Mouse (Mus musculus): ENCODE results near the gene Ston1.

Gene Ston1

DNA sequence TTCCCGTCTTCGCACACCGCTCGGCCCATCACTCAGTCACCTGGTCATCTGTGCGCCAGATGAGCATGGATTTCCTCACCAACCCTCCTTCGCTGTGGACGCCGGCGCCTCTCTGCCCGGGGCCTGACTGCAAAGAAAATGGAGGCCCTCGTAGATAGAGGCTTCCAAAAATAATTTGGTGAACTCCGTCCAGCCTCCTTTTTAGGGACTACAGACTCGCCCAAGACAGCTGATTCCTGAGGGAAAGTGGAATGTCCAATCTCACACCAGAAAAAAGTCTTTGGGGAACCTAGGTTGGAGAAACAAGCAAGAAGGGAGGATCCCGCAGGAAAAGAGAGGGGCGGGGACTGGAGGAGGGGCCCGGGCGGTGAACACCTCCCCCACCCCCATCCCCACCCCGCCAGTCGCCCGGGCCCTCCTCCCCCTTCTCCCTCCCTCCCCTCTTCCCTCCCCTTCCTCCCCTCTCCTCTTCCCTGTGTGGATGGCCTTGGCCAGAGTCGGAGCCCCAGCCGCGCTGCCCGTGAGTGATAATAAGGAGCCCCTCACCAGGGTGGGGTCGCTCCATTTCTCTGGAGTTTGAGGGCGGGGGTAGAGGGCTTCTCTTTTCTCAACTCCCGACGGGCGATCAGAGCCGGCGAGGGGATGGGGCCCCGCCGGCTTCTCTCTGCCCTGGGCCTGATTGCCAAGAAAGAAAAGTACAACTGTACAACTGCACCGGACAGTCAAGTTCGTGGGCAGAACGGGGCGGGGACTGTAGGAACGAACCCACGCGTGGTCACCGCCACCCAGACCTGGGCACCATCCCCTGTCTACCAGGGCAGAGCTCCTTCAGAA is at the start of gene Ston1:
Gene Ston1, plus strand, starts transcription at position 463 of the 834 bp plus-strand sequence.
- in situ Hi-C loops (cut with MseI, MboI) = no loop called here

DNA sequence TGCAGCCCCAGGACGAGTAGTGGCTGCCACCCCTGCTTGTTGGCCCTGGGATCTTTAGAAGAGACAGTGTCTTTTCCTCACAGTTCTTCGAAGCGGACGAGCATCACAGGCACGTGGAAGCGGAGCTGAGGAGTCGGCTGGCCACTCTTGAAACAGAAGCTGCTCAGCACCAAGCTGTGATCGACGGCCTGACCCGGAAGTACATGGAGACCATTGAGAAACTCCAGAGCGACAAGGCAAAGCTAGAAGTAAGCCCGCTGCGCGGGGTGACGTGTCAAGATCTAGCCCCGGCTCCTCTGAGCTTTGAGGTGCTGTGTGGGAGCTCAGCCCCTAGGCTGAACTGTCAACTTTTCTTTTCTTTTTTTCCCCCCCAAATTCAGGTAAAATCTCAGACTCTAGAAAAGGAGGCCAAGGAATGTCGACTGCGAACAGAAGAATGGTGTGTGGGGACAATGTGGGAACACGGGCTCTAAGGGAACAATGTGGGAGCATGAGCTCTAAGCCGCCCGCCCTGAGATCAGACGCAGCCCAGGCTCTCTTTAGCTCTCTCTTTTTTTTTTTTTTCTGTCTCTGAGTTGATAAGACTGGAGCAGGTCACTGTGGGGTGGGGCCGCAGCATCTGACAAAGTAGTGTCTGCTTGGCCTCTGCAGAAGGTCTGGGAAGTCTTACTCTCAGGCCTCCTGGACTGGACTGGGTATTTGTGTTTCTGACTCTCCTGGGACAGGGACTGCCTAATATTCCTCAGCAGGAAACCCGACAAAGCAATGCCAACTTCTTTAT is 47.9 kb upstream of the Ston1 start:
- in situ Hi-C loops (cut with MseI, MboI) = no loop called here

DNA sequence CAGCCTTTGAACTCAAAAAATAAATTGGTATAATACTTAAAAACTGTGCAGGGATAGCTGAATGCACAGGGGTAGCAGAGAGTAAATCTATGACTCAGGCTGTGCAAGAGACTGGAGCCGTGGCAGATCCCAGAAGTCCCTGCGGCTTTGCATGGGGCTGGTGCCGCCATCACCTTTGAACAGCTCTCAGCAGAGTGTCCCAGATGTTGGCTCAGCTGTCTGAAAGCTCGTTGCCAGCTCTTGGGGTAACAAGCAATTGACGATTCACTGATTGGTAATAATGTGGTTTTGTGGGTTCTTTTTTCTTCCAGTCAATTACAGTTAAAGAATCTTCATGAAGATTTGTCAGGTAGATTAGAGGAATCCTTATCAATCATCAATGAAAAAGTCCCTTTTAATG is 47.1 kb upstream of the Ston1 start:
- in situ Hi-C loops (cut with MseI, MboI) = no loop called here

DNA sequence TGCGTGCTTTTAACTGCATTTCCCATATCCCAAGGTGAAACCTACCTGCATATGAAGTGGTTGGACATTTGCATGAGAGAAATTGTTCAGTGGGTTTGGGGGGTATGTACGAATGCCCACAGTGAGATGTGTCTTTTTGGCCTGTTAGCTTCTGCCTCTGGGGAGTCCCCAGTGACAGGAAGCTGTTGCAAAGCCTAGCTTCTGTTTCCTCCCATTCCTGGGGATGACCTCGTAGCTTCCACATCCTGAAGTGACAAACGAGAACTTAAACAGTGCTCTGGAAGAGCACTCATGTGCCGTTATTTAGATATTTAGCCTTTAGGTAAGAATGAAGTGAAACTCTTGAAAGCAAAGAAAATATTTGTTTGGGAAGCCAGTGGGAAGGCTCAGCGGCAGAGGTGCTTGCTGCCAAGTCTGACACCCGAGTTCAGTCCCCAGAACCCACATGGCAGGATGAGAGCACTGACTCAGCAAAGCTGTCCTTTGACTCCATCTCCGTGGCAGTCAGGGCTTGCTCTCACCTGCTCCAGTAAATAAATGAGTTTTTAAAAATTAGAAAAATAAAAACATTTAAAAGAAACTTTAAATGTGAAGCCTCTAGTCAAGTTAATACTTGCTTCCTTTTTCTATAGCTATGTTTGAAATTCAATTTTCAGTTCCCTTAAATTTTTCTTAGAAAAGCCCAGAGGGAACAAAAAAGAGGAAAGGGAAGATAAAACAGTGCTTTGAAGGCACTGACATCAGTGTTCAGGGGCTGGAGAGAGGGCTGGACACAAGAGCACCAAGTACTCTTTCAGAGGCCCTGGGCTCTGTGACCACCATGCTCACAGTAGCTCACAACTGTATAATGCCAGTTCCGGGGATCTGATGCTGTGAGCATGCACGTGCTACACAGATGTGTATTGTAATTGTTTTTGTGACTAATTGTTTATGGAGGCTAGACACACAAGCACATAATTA is 46.2 kb upstream of the Ston1 start:
- in situ Hi-C loops (cut with MseI, MboI) = no loop called here

DNA sequence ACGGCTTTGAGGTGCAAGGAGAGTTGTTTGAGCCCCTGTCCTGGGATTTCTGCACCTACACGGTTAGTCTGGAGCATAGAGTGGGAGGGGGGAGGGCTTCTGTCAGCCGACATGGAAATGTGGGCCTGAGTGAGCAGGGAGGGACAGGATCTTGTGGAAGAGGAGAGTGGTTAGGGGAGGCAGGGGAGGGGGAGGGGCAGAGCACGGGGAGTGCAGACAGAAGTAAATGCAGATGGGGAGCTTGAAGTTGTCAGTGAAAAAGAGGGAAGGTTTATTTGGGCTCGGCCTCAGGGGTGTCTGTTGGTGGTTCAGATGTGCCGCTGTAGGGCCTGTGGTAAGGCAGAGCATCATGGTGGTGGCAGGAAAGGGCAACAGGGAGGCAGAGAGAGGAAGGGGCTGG is 44.9 kb upstream of the Ston1 start:
- in situ Hi-C loops (cut with MseI, MboI) = no loop called here

DNA sequence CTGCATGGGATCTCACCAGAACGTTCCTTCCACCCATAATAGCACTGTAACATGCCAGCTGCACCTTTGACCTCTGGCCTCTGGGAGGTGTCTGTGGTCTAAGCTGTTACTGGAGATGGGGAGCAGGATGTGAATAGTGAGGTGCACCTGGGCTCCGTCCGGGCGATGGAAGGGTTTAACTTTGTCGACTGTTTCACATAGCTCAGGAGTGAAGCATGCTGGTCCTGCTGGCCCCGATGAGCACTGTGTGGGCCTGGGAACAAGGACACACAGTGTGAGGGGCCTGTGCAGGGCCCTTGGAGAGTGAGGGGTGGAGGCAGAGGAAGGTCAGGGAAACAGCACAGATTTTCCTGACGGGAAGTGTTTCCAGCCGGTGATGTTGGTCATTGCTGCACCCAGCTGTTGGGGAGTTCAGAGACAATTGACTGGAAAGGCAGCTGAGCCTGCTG is 44.5 kb upstream of the Ston1 start:
- in situ Hi-C loops (cut with MseI, MboI) = no loop called here

DNA sequence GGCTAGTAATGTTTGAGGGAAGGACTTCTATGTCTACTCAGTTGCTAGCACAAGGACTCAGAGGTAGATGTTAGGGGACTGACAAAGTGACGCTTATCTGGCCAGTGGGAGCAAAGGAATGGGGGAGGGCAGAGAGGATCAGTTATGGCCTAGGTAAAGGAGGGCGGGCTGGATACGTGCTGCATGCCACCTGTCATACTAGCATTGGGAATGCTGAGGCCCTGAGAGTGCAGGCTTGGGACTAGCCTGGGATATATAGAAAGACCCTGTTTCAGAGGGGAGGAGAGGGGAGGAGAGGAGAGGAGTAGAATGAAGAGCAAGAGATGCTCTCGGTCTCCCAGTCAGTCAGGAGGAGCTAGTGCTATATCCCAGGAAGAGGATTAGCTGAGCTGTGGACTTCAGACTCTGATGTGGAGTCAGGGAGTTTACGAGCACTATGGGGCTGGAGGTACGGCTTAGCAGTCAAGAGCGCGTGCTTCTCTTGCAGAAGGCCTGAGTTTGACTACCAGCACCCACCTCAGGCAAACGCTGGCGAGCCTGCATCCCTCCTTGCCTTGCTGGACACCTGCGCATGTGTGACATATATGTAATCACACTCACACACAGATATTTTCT is 43.9 kb upstream of the Ston1 start:
- in situ Hi-C loops (cut with MseI, MboI) = no loop called here

DNA sequence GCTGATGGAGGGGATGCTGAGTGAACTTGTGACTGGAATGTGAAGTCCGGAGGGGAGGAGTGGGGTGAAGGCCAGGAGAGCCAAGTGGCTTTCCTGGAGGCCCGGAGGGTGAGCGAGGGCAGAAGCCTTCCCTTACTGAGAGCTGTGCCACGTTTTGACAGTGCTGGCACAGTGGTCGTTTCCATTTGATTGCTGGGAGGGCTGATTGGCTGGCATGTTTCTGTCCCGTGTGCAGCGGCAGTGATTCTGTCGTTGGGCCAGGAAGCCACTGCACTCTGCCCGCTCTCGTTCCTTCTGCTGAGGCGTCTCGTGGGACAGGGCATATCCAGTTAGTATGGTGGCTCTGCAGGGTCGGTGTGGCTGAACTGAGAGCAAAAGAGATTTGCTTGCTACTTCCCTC is 41.3 kb upstream of the Ston1 start:
- in situ Hi-C loops (cut with MseI, MboI) = no loop called here

DNA sequence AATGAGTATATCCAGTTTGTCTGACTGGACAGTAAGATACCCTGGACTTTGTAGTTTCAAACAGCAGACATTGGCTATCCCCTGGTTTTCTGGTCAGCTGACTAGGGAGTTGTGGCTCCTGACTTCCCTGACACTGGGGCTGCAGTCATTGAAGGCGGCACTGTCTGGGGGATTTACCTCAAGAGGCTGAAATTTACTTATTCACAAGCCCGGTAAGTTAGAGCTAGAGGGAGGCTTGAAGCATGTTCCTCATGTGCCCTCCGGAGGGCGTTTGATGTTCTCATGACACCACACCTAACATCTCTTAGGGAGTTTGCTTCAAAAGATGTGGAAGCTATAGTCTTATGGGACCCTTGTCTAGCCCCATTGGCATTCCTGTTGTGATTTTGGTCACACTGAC is 40.8 kb upstream of the Ston1 start:
- in situ Hi-C loops (cut with MseI, MboI) = no loop called here

DNA sequence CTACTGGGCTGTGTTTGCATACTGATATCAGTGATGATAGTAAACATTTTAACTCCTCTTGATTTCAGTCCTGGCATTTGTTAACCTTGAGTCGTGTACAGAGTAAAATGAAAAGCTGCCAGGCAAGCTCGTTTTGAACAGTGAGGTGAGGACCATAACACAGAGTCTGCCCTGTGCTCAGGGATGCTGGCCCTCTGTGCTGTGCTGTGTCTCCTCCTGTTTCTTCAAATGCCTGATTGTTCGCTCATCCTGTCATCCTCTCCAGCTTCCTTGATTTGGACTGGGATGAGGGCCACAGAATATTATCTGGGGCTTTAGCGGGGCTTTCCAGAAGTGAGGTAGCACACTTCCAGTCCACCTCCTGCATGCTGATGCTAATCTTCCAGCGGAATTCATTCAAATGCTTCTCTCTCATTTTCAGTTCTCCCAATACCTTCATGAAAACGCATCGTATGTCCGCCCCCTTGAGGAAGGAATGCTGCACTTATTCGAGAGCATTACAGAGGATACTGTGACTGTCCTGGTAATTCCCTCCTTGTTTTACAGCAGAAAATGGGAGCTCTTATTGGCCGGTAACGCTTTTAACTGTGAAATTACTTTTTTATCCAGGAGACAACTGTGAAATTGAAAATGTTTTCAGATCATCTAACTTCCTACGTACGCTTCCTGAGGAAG is 39.2 kb upstream of the Ston1 start:
- in situ Hi-C loops (cut with MseI, MboI) = no loop called here

DNA sequence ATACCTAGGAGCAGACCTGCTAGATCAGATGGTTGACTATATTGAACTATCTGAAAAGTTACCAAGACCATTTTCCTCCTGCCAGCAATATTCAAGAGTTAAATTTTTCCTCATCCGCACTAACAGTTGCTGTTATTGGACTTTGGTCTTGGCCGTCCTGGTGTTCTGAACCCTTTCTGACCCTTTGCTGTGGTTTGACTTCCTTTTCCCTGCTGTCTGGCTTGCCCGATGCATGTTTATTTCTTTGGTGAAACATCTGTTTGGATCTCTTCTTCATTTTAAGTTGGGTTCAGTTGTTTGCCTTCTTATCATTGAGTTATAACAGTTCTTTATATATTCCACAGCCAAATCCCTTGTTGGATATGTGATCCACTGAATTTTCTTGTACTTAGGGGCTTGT is 33.9 kb upstream of the Ston1 start:
- in situ Hi-C loops (cut with MseI, MboI) = no loop called here

DNA sequence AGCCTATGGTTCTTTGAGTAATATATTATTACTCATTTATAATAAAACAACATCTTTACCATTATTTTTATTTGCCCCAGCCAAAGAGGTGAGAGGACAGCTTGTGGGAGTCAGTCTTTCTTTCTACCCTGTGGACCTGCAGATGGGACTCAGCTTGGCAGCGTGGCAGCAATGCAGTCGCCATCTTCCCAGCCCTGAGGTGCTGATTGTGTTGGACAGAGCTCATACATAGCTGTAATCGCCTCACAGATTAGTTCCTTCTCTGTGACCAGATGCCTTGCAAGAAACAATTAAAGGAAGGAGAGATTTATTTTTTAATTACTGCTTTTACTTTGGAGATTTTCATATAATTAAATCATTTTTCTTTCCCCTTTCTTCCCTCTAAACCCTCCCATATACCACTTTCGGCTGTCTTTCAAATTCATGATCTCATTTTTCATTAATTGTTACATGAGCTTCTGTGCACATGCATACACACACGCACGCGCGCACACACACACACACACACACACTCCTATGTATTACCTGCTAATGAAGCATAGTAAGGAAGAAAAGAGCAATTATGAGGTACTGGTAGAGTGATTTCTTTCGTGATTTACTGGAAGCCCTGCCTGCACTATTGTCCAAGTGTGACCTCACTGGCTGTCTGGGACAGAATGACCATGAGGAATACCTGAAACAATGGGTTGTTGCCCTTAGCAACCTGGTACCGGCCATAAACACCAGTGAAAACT is 27.5 kb upstream of the Ston1 start:
- in situ Hi-C loops (cut with MseI, MboI) = no loop called here

DNA sequence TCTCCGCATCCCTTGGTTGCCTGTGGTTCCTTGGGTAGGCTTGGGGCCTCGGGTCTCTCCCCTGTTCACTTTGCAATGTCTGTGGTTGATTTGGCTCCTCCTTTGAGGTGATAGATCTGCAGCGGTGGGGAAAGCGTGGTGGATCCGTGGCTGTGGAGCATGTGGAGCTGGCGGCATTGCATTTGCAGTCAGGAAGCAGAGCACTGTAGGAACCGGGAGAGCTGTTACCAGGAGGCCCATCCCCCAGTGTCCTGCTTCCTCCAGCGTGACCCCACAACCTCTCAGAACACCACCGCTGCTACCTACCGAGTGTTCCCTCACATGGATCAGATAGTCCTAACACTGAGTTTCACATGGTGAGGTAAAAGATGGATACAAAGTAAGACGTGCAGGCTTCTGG is 26.7 kb upstream of the Ston1 start:
- in situ Hi-C loops (cut with MseI, MboI) = no loop called here

DNA sequence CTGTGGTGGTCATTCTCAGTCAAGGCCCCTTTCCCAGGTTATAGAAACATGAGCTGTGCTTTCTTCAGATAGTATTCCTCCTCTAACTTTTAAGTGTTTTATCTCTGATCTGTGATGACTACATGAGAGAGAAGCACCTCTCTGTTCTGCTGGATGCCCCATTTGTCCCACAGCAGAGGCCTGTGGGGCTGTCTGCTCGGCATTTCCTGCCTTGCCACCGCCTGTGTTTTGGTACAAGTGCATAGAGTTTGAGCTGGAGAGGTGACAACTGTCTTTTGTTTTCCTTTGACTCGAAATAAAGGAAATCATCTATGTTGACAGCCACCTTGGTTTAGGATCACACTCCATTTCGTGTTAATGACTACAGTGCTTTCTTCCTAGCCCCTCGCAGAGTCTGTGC is 22.7 kb upstream of the Ston1 start:
- in situ Hi-C loops (cut with MseI, MboI) = no loop called here

DNA sequence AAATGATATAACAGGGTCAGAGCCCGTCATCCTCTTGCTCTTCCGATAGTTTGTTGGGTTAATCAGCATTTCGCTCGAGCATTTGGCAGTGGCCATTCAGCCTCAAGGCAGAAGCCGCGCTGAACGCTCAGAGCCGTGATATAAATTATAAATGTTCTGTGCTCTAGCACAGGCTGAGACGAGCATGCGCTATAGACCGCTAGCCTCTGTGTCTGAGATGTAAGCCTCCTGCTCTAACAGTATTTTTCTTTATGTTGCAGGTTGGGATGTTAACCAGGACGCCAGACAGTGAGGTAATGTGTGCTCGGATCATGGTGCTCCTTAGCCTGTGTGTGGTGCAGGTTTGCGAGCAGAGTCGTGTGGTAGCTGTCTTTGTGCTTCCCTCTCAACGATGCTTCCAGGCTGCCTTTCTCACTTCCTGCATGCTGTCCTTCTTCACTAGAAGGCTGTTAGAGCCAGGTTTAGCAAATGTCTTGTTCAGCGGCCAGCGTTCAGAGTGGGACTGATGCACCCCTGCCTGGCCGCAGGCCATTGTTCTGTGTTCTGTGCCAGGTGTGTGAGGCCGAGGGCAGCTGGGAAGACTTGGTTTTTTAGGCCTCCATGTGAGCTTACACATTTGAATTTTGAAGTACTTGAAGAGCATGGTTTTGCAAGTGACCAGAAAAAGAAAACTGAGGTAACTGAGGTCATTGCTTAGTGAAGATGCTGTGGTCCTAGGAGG is 18.8 kb upstream of the Ston1 start:
- in situ Hi-C loops (cut with MseI, MboI) = no loop called here

DNA sequence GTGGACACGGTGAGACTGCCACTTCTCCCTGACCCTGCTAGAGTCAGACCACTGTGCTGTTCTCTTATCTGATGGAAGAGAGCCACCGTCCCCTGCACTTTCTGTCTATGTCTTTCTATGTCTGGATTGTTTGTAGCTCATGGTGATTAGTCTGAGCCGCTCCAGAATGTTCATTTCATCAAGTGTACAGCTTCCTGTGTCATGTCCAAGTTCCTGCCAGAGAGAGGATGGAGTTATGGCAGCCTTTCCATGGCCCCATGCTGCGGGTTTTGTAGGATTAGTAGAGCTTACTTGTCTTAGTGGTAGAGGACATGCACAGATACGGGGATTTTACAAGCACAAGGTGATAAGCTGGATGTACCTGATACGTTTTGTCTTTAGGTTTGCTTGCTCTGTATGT is 16.9 kb upstream of the Ston1 start:
- in situ Hi-C loops (cut with MseI, MboI) = no loop called here

DNA sequence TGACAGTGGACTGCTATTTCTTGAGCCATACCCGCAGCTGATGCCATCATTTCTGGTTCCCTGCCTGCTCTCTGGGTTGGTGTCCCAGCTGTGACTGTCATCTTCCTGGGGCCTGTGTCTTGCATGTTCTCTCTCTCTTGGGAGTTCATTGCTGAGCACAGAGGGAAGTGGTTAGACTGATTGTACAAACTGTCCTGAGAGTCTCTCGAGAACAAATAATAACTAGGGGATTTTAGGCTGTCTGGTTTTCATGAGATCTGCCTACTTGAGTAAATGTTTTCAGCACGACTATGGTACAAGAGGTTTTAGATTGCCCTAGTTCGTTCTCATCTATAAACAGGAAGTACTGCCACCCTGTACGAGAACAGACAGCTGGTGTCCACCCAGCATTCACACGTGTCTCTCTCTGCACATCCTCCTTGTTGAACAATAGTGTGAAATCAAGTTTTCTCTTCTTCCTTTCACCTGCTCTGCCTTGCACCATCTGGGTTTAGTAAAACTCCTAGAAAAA is 15.9 kb upstream of the Ston1 start:
- in situ Hi-C loops (cut with MseI, MboI) = no loop called here

DNA sequence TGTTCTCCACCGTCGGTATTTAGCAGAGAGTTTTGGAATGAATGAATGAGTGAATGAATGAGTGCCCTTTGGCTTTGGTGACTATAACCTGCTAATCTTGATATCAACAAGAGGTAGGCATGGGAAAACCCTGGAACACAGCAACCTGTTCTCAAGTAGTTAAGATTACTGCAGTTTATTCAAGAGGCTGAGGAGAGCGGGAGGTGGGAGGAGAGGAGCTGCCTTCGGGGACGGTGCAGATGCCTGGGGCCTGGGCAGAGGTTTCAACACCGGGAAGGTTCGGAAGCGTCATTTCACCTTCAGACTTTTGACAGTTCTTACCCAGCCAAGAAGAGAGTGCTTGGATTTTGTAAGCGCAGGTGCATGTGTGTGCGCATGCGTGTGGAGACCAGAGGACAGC is 14.5 kb upstream of the Ston1 start:
- in situ Hi-C loops (cut with MseI, MboI) = no loop called here

DNA sequence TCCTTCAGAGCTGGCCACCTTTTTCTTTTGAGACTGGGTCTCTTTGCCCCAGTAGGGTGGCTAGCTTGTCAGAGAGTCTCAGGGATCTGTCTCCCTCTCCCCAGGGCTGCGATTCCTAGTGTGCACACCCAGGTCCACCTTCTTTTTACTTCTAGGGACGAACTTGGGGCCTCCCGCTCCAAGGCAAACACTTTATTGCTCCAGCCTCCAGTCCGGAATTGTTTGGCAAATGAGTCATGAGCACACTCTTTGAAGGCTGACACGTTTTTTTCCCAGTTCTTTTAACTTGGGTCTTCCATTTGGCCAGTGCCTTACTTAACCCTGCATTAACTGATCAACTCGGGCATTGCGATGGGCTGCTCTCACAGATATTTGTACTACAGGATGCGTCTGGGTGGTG is 14.1 kb upstream of the Ston1 start:
- in situ Hi-C loops (cut with MseI, MboI) = no loop called here

Measured in mouse trophoblast stem cell (cell line).